Mouse (Mus musculus) G1E (cell line): ENCODE results near the gene Runx2.

Experiments
- CTCF ChIP-seq: IDR thresholded peaks from 2 replicates; pipeline ENCODE4 v1.5.1; 2012; ENCODE audit warnings: low read depth, low read length, inconsistent platforms, mixed read lengths
- GATA2 ChIP-seq: IDR thresholded peaks from 2 replicates; pipeline ENCODE4 v1.6.1; 2012; ENCODE audit warnings: low read depth, low read length, inconsistent platforms, borderline replicate concordance
- POLR2AphosphoS5 ChIP-seq: IDR thresholded peaks from 2 replicates; pipeline ENCODE4 v1.6.1; 2012; ENCODE audit warnings: low read depth, low read length, inconsistent platforms; ENCODE audit not compliant: insufficient replicate concordance
- TAL1 ChIP-seq: conservative IDR thresholded peaks from 2 replicates; pipeline ENCODE4 v1.6.1; 2012; ENCODE audit warnings: low read depth, low read length, inconsistent platforms, mixed read lengths

- TF ChIP-seq TAL1 (no peak), POLR2AphosphoS5 (no peak), CTCF (no peak), GATA2 (no peak)
Observed at GRCm38 (mm10) chr17:44768522-44768921, 46.1 kb downstream of the Runx2 start.
